Mouse (Mus musculus) forebrain, postnatal 0 days (tissue): ENCODE data around the gene Aes. TPM values are rescaled to one million over a fixed set of nuclear protein-coding genes. Genes with fewer than 3 reads are reported as not detected.

Source experiments
- ATAC-seq: fragments of 200-750 bp; cut with Nextera tagmentation; 2 replicates; pipeline ENCODE4 v1.8.0; 2017; ENCODE audit warnings: mild to moderate bottlenecking, moderate library complexity
- DNase-seq: peaks from one replicate; pipeline ENCODE4 v3.0.0-alpha.2; 2015
- H3K27ac ChIP-seq: fragments of 300-500 bp; sonication (generic); 2 replicates; pipeline ENCODE4 v1.5.1; 2014; ENCODE audit warnings: low read depth, mild to moderate bottlenecking, antibody characterized with exemption, low read length, moderate library complexity, mixed read lengths
- H3K27me3 ChIP-seq: fragments of 300-500 bp; sonication (generic); 2 replicates; pipeline ENCODE4 v1.6.1; 2014; ENCODE audit warnings: mild to moderate bottlenecking, low read length, mixed read lengths; ENCODE audit not compliant: insufficient read depth
- H3K36me3 ChIP-seq: fragments of 300-500 bp; sonication (generic); 2 replicates; pipeline ENCODE4 v1.6.1; 2014; ENCODE audit warnings: mild to moderate bottlenecking, moderate library complexity; ENCODE audit not compliant: insufficient read depth
- H3K4me1 ChIP-seq: fragments of 300-500 bp; sonication (generic); 2 replicates; pipeline ENCODE4 v1.6.1; 2014; ENCODE audit warnings: antibody characterized with exemption; ENCODE audit not compliant: insufficient read depth
- H3K4me2 ChIP-seq: fragments of 300-500 bp; sonication (generic); 2 replicates; pipeline ENCODE4 v1.6.1; 2014; ENCODE audit warnings: low read depth, mild to moderate bottlenecking, moderate library complexity
- H3K4me3 ChIP-seq: fragments of 300-500 bp; sonication (generic); 2 replicates; pipeline ENCODE4 v1.5.1; 2014; ENCODE audit warnings: low read depth, low read length, mixed read lengths
- H3K9ac ChIP-seq: fragments of 300-500 bp; sonication (generic); 2 replicates; pipeline ENCODE4 v1.6.1; 2014; ENCODE audit warnings: mild to moderate bottlenecking
- H3K9me3 ChIP-seq: fragments of 300-500 bp; sonication (generic); 2 replicates; pipeline ENCODE4 v1.6.1; 2016; ENCODE audit warnings: low read length
- CTCF ChIP-seq: sonication (generic); IDR thresholded peaks from 2 replicates; pipeline ENCODE4 v1.5.1; 2016; ENCODE audit warnings: antibody characterized with exemption, control low read depth, low read depth
- WGBS: fragments of 180-500 bp; shearing (Covaris S2); extraction: QIAGEN DNeasy Blood & Tissue Kit; methylation state at CpG from one replicate; pipeline ENCODE4 v1.1.7; 2014; 5-methylcytosine and 5-hydroxymethylcytosine counted together
- polyA plus RNA-seq: library from polyadenylated mRNA; unstranded; fragments of >200 nt; fragmentation: Nextera tagmentation; extraction: Ambion mirVana; gene quantifications from 2 replicates; pipeline ENCODE4 v1.2.1, GENCODE M21; 2015
- total RNA-seq: library from RNA; depleted of rRNA; stranded (reverse); fragments of >200 nt; gene quantifications from 2 replicates; pipeline ENCODE4 v1.2.3, GENCODE M21; 2014; rRNA removed

Gene Aes
- total and polyA plus RNA-seq, 2 experiments from 2014 or later = 450 to 802 TPM

GRCm38 (mm10) chr10:81615486-81615885 lies 56.2 kb downstream of the Aes start:
- peak; percentile 38; the same call in 1 of the 2 replicates for ATAC-seq
- Histone ChIP-seq H3K4me3 (no peak overlapping the region), H3K27me3 (no peaks in the 10 kb centered on the region), H3K4me1 (no peaks in the 10 kb centered on the region), H3K9me3 (no peaks in the 10 kb centered on the region), H3K27ac (no peak overlapping the region), H3K9ac (no peak overlapping the region), H3K36me3 (0 out of 2 replicates have a peak, but pooled peaks cover 1% of the 10 kb centered on the region), H3K4me2 (no peak overlapping the region)
- DNase-seq = no peak
- TF ChIP-seq CTCF = no peak
- WGBS = 68% methylated on average over 6 of the region's 6 CpGs

Other genes starting within 250 kb of the Aes start
- gene Cactin, start 238.4 kb upstream of the Aes start, total RNA-seq = 24.2 and 43.4 TPM in 2 replicates
- gene Cactin, start 238.4 kb upstream of the Aes start, polyA plus RNA-seq = 19.9 and 24.2 TPM in 2 replicates
- 2.4 and 3.9 TPM in 2 replicates for gene Tbxa2r, start 230.8 kb upstream of the Aes start, total RNA-seq
- 3.3 and 3.4 TPM in 2 replicates for gene Tbxa2r, start 230.8 kb upstream of the Aes start, polyA plus RNA-seq
- 0.15 TPM in 1 of 2 replicates, not detected in the other for gene Gipc3, start 216.2 kb upstream of the Aes start, total RNA-seq
- not detected in 2 replicates for gene Gipc3, start 216.2 kb upstream of the Aes start, polyA plus RNA-seq
- 15.1 and 21.6 TPM in 2 replicates for gene Hmg20b, start 209.0 kb upstream of the Aes start, total RNA-seq
- 25.1 and 25.2 TPM in 2 replicates for gene Hmg20b, start 209.0 kb upstream of the Aes start, polyA plus RNA-seq
- 19.8 and 23.4 TPM in 2 replicates for gene Mfsd12, start 202.0 kb upstream of the Aes start, total RNA-seq
- gene Mfsd12, start 202.0 kb upstream of the Aes start, polyA plus RNA-seq = 10.1 TPM in 2 replicates
- gene 4930404N11Rik, start 193.7 kb upstream of the Aes start, total RNA-seq = not detected in 2 replicates
- 0.16 and 0.20 TPM in 2 replicates for gene 4930404N11Rik, start 193.7 kb upstream of the Aes start, polyA plus RNA-seq
- 60.2 and 67.2 TPM in 2 replicates for gene Fzr1, start 181.0 kb upstream of the Aes start, total RNA-seq
- 128 and 132 TPM in 2 replicates for gene Fzr1, start 181.0 kb upstream of the Aes start, polyA plus RNA-seq
- gene Dohh, start 175.1 kb upstream of the Aes start, total RNA-seq = 126 and 139 TPM in 2 replicates
- 111 and 125 TPM in 2 replicates for gene Dohh, start 175.1 kb upstream of the Aes start, polyA plus RNA-seq
- gene Gm48551, start 175.0 kb upstream of the Aes start, total RNA-seq = 2.5 and 3.3 TPM in 2 replicates
- gene Gm48551, start 175.0 kb upstream of the Aes start, polyA plus RNA-seq = 5.0 and 7.3 TPM in 2 replicates
- 5.8 and 16.6 TPM in 2 replicates for gene Gm48552, start 170.5 kb upstream of the Aes start, total RNA-seq
- 1.9 and 3.7 TPM in 2 replicates for gene Gm48552, start 170.5 kb upstream of the Aes start, polyA plus RNA-seq
- 0.77 and 1.3 TPM in 2 replicates for gene Smim24, start 166.4 kb upstream of the Aes start, total RNA-seq
- 1.7 TPM in 2 replicates for gene Smim24, start 166.4 kb upstream of the Aes start, polyA plus RNA-seq
- 9.0 and 14.5 TPM in 2 replicates for gene Nfic, start 103.9 kb upstream of the Aes start, total RNA-seq
- gene Nfic, start 103.9 kb upstream of the Aes start, polyA plus RNA-seq = 14.8 and 23.1 TPM in 2 replicates
- 122 and 166 TPM in 2 replicates for gene Celf5, start 76.8 kb upstream of the Aes start, total RNA-seq
- 59.9 and 71.3 TPM in 2 replicates for gene Celf5, start 76.8 kb upstream of the Aes start, polyA plus RNA-seq
- gene Ncln, start 63.1 kb upstream of the Aes start, total RNA-seq = 83.3 and 105 TPM in 2 replicates
- gene Ncln, start 63.1 kb upstream of the Aes start, polyA plus RNA-seq = 57.1 and 65.0 TPM in 2 replicates
- 0.38 TPM in 1 of 2 replicates, not detected in the other for gene S1pr4, start 59.4 kb upstream of the Aes start, total RNA-seq
- gene S1pr4, start 59.4 kb upstream of the Aes start, polyA plus RNA-seq = 0.31 and 0.39 TPM in 2 replicates
- 1.3 and 1.5 TPM in 2 replicates for gene Gna15, start 35.3 kb upstream of the Aes start, total RNA-seq
- 1.3 and 1.6 TPM in 2 replicates for gene Gna15, start 35.3 kb upstream of the Aes start, polyA plus RNA-seq
- gene Gna11, start 14.3 kb upstream of the Aes start, total RNA-seq = 110 and 114 TPM in 2 replicates
- gene Gna11, start 14.3 kb upstream of the Aes start, polyA plus RNA-seq = 126 and 133 TPM in 2 replicates
- gene Tle2, start 15.1 kb downstream of the Aes start, total RNA-seq = 20.5 and 25.6 TPM in 2 replicates
- gene Tle2, start 15.1 kb downstream of the Aes start, polyA plus RNA-seq = 21.0 and 30.5 TPM in 2 replicates
- gene Tle6, start 41.6 kb downstream of the Aes start, total RNA-seq = 8.7 and 14.1 TPM in 2 replicates
- 4.2 and 5.1 TPM in 2 replicates for gene Tle6, start 41.6 kb downstream of the Aes start, polyA plus RNA-seq
- gene BC025920, start 46.8 kb downstream of the Aes start, total RNA-seq = 3.8 and 4.7 TPM in 2 replicates
- gene BC025920, start 46.8 kb downstream of the Aes start, polyA plus RNA-seq = 1.4 TPM in 2 replicates
- 18.0 and 25.2 TPM in 2 replicates for gene Sirt6, start 68.3 kb downstream of the Aes start, total RNA-seq
- gene Sirt6, start 68.3 kb downstream of the Aes start, polyA plus RNA-seq = 30.8 and 33.4 TPM in 2 replicates
- gene Ankrd24, start 69.1 kb downstream of the Aes start, total RNA-seq = 45.9 and 63.6 TPM in 2 replicates
- gene Ankrd24, start 69.1 kb downstream of the Aes start, polyA plus RNA-seq = 11.4 and 13.0 TPM in 2 replicates
- 5.9 and 9.5 TPM in 2 replicates for gene Gm10778, start 89.6 kb downstream of the Aes start, total RNA-seq
- gene Gm10778, start 89.6 kb downstream of the Aes start, polyA plus RNA-seq = 2.3 and 3.4 TPM in 2 replicates
- 11.3 and 19.1 TPM in 2 replicates for gene Zfp433, start 145.3 kb downstream of the Aes start, total RNA-seq
- 6.6 and 9.1 TPM in 2 replicates for gene Zfp433, start 145.3 kb downstream of the Aes start, polyA plus RNA-seq
- gene Gm3055, start 211.7 kb downstream of the Aes start, total RNA-seq = 27.7 and 37.7 TPM in 2 replicates
- gene Gm3055, start 211.7 kb downstream of the Aes start, polyA plus RNA-seq = 9.7 and 10.0 TPM in 2 replicates